ENCODE assay signal across 20 mouse cellular contexts in genomic region chr4:25364402-25364801, GRCm38 (mm10).
"Had no signal": no experiment of that assay in that cellular context is flagged by ENCODE, and none has a peak within 500 bp of the region (broad histone marks: within the 10 kb centered on the region; RNA-seq: fewer than 3 reads in every experiment).

No protein-coding gene starts in this region.

- H3K4me2 ChIP-seq: intestine, embryonic 15.5 days; limb, embryonic 12.5 days; limb, embryonic 15.5 days; liver, embryonic 11.5 days; lung, embryonic 14.5 days; midbrain, embryonic 15.5 days; neural tube, embryonic 13.5 days; stomach, embryonic 15.5 days had no signal

- H3K27ac ChIP-seq: intestine, embryonic 15.5 days; limb, embryonic 12.5 days; limb, embryonic 15.5 days; liver, embryonic 14.5 days; macrophage; midbrain, embryonic 15.5 days; neural tube, embryonic 13.5 days; stomach, embryonic 15.5 days had no signal

- H3K4me1 ChIP-seq: intestine, embryonic 15.5 days; limb, embryonic 12.5 days; limb, embryonic 15.5 days; midbrain, embryonic 15.5 days; neural tube, embryonic 13.5 days; stomach, embryonic 15.5 days had no signal

- H3K27me3 ChIP-seq: intestine, embryonic 15.5 days; limb, embryonic 12.5 days; limb, embryonic 15.5 days; midbrain, embryonic 15.5 days; neural tube, embryonic 13.5 days; stomach, embryonic 15.5 days had no signal

- H3K36me3 ChIP-seq: intestine, embryonic 15.5 days; limb, embryonic 12.5 days; limb, embryonic 15.5 days; midbrain, embryonic 15.5 days; neural tube, embryonic 13.5 days; stomach, embryonic 15.5 days had no signal

- DNase-seq: kidney, adult 18-20 months; kidney, postnatal 25 days; left cerebral cortex, postnatal 4 days; liver, postnatal 0 days; lung, embryonic 14.5 days; retina, postnatal 1 day; right cerebral cortex, postnatal 25 days; spleen, adult 18-20 months; thymus, postnatal 25 days had no signal

- ATAC-seq: intestine, embryonic 15.5 days; liver, postnatal 0 days; lung, postnatal 0 days; midbrain, embryonic 15.5 days had no signal

- H3K9ac ChIP-seq: intestine, embryonic 15.5 days; limb, embryonic 12.5 days; limb, embryonic 15.5 days; liver, embryonic 14.5 days; liver, postnatal 0 days; lung, embryonic 14.5 days; midbrain, embryonic 15.5 days; neural tube, embryonic 13.5 days; stomach, embryonic 15.5 days had no signal

- H3K4me3 ChIP-seq: intestine, embryonic 15.5 days; limb, embryonic 12.5 days; limb, embryonic 15.5 days; midbrain, embryonic 15.5 days; myocyte; neural tube, embryonic 13.5 days; stomach, embryonic 15.5 days had no signal

- H3K9me3 ChIP-seq: intestine, embryonic 15.5 days; limb, embryonic 12.5 days; limb, embryonic 15.5 days; midbrain, embryonic 15.5 days; neural tube, embryonic 13.5 days; stomach, embryonic 15.5 days had no signal
